Mouse (Mus musculus) 3T3-L1 (cell line): ENCODE measurements around the gene Tmem63a.

Experiments
- DNase-seq: peaks from one replicate; pipeline ENCODE4 v3.0.0-alpha.2; 2015; ENCODE audit warnings: low read depth, low spot score

Tmem63a gene

GRCm38 (mm10) chr1:181009011-181009590 is 67.0 kb downstream of the Tmem63a start:
- DNase-seq = peak; percentile 80

GRCm38 (mm10) chr1:181009754-181010153 is 67.6 kb downstream of the Tmem63a start:
- peak; percentile 99 for DNase-seq

GRCm38 (mm10) chr1:181010171-181010932 is 68.2 kb downstream of the Tmem63a start:
- DNase-seq = peak; percentile 33

- DNase-seq = no peak
These were observed 69.5 kb downstream of the Tmem63a start for GRCm38 (mm10) chr1:181011601-181012000.

GRCm38 (mm10) chr1:181012416-181012815 is 70.3 kb downstream of the Tmem63a start:
- DNase-seq = no peak

DNA sequence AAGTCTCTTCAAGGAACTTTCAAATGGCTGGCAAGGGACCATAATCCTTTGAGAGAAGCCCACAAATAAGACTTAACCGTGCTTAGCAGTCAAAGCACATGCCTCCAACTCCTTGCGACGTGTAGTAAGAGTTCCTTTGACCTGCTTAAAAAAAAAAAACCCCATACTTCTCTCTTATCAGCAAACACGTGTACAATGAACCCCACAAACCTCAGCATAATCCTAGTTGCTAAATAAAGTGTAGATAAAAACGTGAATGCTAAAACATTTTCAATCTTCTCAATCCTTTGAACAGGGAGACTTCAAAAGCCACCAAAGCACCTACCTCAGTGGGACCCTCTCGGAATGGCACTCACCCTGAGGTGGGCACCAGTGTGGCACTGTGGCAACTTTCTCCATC is 71.3 kb downstream of the Tmem63a start:
- no peak for DNase-seq

DNA sequence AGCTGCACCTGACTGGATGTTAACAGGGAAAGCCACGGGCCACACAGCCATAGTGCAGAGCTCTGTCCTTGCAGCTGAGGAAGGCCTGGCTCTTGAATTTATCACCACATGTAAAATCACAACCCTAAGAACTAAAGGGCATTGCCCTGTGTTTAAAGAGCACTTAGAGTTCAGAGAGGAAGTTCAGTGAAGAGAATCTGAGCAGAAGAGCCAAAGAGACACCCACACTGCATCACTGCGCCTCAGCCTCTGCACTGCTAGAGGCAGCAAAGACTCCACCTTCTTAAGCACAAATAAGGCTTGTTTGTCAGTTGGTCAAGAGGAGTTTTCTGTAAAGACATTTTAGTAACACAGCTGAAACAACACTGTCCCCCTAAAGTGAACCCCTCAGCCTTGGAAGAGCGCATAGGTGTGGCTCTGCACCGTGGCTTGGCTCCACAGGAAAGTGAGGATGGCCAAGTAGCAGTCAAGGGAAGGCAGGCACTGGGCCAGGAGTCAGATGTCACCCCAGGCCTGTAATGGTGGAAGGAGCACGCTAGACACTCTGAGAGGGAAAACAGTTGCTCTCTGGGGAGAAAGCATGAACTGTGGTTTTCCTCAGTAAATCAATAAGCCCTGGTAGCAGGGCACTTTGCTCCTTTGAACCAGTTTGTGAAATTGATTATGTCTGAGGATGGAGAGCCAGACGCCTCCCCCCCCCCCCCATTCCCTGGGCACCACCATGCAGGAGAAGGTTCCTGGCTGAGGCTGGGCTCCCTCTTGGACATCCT is 72.8 kb downstream of the Tmem63a start:
- DNase-seq = peak; percentile 71

GRCm38 (mm10) chr1:181015558-181015957 is 73.4 kb downstream of the Tmem63a start:
- DNase-seq = peak; percentile 96

DNA sequence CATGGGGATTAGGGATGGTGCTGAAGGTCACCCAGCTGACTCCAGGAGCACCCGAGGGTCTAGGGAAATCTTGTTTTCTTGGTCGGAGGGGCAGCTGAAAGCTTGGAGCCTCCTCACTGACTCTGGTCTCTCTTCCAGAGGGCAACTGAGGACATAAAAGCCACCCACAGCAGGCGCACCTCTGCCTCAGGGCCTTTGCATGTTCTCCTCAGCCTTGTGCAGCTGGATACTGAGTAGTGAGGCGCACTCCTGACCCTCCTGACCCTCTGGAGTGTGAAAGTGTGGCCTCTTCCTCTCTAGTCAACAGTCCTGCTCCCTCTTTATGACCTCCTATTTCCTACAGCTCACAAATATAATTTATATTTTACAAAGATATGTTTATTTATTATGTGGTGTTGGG is 73.9 kb downstream of the Tmem63a start:
- peak; percentile 54 for DNase-seq

DNA sequence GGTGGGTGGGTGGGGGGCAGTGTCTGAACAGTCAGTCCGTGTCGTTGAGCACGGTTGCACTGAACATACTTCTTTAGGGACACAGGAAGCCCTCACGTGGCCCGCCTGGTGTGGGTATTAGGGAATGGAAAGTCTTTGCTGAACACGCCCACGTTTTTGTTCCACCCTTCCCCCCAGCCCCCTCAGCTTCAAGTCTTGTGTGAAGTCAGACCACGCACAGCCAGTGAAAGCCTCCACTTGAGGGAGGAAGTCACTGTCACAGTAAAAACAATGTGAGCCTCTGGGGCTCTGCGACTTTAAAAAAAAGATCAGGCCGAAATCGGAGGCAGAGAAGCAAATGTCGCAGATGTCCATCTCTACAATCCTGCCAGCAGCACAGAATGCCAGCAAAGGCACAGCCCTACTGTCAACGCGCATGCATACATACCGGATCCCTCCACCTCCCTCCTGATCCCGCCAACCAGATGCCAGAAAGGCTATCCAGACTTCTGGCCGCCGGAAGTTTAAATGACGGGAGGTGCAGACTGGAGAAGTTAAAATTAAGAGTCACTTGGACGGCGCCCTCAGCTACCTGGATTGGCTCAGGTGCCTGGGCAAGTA is 74.5 kb downstream of the Tmem63a start:
- DNase-seq = peak; percentile 96

DNA sequence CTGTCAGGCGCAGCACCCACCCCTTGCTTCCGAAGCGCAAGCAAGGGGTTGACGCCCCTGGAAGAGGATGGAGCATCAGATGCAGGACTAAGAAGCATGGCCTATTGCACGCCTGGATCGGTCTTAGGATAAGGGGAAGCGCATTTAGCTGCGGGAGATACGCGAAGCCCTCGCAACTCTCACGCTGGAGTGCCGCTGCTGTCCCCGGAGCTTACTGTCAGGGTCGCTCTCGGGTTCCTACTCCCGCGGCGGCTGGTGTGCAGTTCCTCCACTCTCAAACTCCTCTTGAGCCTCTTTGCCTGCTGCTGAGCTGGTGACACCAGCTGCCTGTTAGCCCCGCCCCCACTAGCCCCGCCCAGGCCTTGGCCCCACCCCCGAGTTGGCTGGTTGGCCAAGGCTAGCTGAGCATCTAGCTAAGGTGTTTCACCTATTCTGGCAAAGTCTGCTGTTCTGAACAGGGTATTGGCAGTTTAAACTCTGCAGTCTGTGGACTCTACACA is 75.1 kb downstream of the Tmem63a start:
- peak; percentile 75 for DNase-seq

- no peak for DNase-seq
These were observed 75.8 kb downstream of the Tmem63a start for GRCm38 (mm10) chr1:181017890-181018420.

DNA sequence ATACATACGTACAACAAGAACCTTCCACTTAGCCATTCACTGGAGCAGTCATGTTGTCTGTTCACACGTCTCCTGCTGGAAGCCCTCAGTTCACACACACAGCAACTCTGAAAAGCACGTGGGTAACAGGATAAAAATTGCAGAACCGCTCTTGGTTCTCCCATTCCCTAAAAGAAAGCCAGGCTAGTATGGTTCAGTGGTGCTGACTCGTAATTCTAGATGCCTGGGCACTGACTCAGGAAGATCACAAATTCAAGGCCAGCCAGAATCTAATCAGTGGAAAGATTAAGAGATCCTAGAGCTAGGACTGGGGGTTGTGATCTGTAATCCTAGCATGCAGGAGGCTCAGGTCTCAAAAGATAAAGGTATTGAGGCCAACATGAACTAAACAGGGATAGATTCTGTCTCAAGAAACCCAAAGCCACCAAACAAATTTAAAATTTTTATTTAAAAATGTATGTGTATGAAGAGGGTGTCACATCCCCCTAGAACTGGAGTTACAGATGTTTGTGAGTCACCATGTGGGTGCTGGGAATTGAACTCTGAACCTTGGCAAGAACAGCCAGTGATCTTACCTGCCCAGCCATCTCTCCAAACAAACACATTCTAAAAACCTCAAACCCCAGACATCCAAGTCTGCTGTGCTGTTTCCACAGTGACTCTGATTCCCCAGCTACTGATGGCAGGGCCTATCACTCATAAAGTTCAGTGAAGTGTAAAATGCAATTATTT is 78.8 kb downstream of the Tmem63a start, which contains the start of gene Ephx1:
TSS of gene Ephx1 (minus strand) at position 149 of the 732 bp plus-strand sequence.
- DNase-seq = peak; percentile 31

DNA sequence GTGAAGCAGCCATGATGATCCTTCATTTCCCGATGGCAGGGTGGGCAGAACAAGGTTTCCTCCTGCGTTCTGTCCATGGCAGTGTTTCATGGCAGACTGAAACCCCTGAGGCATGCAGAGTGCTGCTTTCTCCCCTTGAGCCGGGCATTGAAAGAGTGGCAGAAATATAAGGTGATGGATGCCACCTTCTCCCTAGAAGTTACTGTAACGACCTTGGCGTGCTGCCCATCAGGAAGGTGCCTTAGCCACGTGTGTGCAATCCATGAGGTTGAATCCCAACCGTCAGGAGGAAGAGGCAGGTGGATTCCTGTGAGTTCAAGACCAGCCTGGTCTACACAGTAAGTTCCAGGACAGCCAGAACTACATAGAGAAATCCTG is 79.3 kb downstream of the Tmem63a start:
- DNase-seq = no peak

DNA sequence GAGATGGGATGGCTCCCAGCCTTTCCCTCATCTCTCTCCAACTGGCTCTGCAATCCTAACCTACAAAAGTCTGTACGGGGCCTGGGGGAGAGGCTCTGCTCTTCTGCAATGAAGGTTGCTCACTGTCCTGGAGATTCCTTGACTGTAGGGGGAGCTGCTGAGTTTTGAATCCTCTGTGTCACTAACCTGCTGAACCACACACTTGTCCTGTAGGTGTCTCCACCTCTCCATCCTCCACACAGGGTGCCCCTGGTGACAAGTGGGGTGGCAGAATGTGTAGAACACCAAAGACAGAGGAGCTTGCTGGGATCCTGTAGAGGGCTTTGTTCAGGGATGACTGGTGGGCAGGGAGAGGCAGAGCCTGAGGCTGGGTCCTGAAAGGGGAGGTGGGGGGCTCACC is 80.1 kb downstream of the Tmem63a start:
- DNase-seq = peak; percentile 83
